Comparison of ENCODE assay signal across 9 mouse cellular contexts in genomic region chr9:108452911-108453310, GRCm38 (mm10). TPM values are rescaled to one million over a fixed set of nuclear protein-coding genes. Genes with fewer than 3 reads are reported as not detected.
A peak's percentile ranks its signal among the peaks of the same experiment; 100 is the strongest.
DNase-seq lines count a peak whose midpoint lies in the region; ATAC-seq lines count a peak whose summit lies in the region.
"Had no signal": no experiment of that assay in that cellular context is flagged by ENCODE, and none has a peak within 500 bp of the region (broad histone marks: within the 10 kb centered on the region; RNA-seq: fewer than 3 reads in every experiment).

No protein-coding gene starts in this region.

- intact Hi-C loops in left cerebral cortex, postnatal 25 days (cut with DNase I), result loop anchor here (2.0 kb wide), 1 partner anchor 52 kb away; no protein-coding TSS in a partner anchor

- H3K27ac ChIP-seq in heart, embryonic 15.5 days, result peak overlapping the region; percentile 94
- H3K27ac ChIP-seq in embryonic facial prominence, embryonic 12.5 days, result peak overlapping the region; percentile 84
- H3K27ac ChIP-seq in intestine, embryonic 14.5 days (ENCODE audit: low read depth), result peak overlapping the region; percentile 92
- peak overlapping the region; percentile 87 for H3K27ac ChIP-seq in midbrain, embryonic 15.5 days

- peak overlapping the region; percentile 74 for H3K9ac ChIP-seq in heart, embryonic 15.5 days
- H3K9ac ChIP-seq in embryonic facial prominence, embryonic 12.5 days, result peak overlapping the region; percentile 59
- H3K9ac ChIP-seq in intestine, embryonic 14.5 days (ENCODE audit: low read length), result peak overlapping the region; percentile 60
- peak overlapping the region; percentile 72 for H3K9ac ChIP-seq in midbrain, embryonic 15.5 days

- H3K4me1 ChIP-seq in heart, embryonic 15.5 days (replicated peaks), result peaks cover 47% of the 10 kb centered on the region
- peaks cover 38% of the 10 kb centered on the region for H3K4me1 ChIP-seq in embryonic facial prominence, embryonic 12.5 days
- peaks cover 34% of the 10 kb centered on the region for H3K4me1 ChIP-seq in intestine, embryonic 14.5 days (replicated peaks; ENCODE audit: control insufficient read depth, insufficient read depth, low read length)
- H3K4me1 ChIP-seq in midbrain, embryonic 15.5 days, result peaks cover 50% of the 10 kb centered on the region

- ATAC-seq in heart, embryonic 15.5 days (replicated peaks; ENCODE audit: insufficient number of reproducible peaks, insufficient read depth, low FRiP score, low read depth), result no peak
- ATAC-seq in embryonic facial prominence, embryonic 12.5 days (ENCODE audit: insufficient number of reproducible peaks, insufficient read depth, low FRiP score, low TSS enrichment), result no peak
- ATAC-seq in intestine, embryonic 14.5 days (replicated peaks; ENCODE audit: low FRiP score, low TSS enrichment, low read depth), result peak; percentile 38
- ATAC-seq in midbrain, embryonic 15.5 days (replicated peaks), result peak; percentile 22

- H3K4me3 ChIP-seq in heart, embryonic 15.5 days, result peak overlapping the region; percentile 70
- peak overlapping the region; percentile 53 for H3K4me3 ChIP-seq in embryonic facial prominence, embryonic 12.5 days
- H3K4me3 ChIP-seq in intestine, embryonic 14.5 days (ENCODE audit: low read depth, low read length), result peak overlapping the region; percentile 59
- peak overlapping the region; percentile 68 for H3K4me3 ChIP-seq in midbrain, embryonic 15.5 days

- no peaks in the 10 kb centered on the region for H3K9me3 ChIP-seq in heart, embryonic 15.5 days (replicated peaks)
- H3K9me3 ChIP-seq in embryonic facial prominence, embryonic 12.5 days, result no peaks in the 10 kb centered on the region
- no peaks in the 10 kb centered on the region for H3K9me3 ChIP-seq in intestine, embryonic 14.5 days (ENCODE audit: control insufficient read depth, low read length)
- no peaks in the 10 kb centered on the region for H3K9me3 ChIP-seq in midbrain, embryonic 15.5 days

- no peaks in the 10 kb centered on the region for H3K27me3 ChIP-seq in heart, embryonic 15.5 days
- no peaks in the 10 kb centered on the region for H3K27me3 ChIP-seq in embryonic facial prominence, embryonic 12.5 days
- H3K27me3 ChIP-seq in intestine, embryonic 14.5 days (replicated peaks; ENCODE audit: control insufficient read depth, insufficient read depth, low read length), result no peaks in the 10 kb centered on the region
- no peaks in the 10 kb centered on the region for H3K27me3 ChIP-seq in midbrain, embryonic 15.5 days (replicated peaks)

- DNase-seq in heart, adult 9 months (ENCODE audit: low spot score in 2 of 2), result no peak
- no peak for DNase-seq in intestine, embryonic 14.5 days (ENCODE audit: low spot score)
- DNase-seq in Muller cell, postnatal 12 days (ENCODE audit: inconsistent ontology term), result no peak
- no peak for DNase-seq in left cerebral cortex, postnatal 25 days (ENCODE audit: low spot score in 2 of 2)
- DNase-seq in adrenal gland, postnatal 4 days (ENCODE audit: low spot score in 2 of 2), result no peak

- WGBS in heart, embryonic 15.5 days, result 33% methylated on average over 6 of the region's 6 CpGs
- WGBS in embryonic facial prominence, embryonic 12.5 days, result 33% methylated on average over 6 of the region's 6 CpGs
- 28% methylated on average over 6 of the region's 6 CpGs for WGBS in intestine, embryonic 14.5 days
- WGBS in midbrain, embryonic 15.5 days, result 38% methylated on average over 6 of the region's 6 CpGs

- H3K4me2 ChIP-seq in heart, embryonic 15.5 days, result peak overlapping the region; percentile 94
- H3K4me2 ChIP-seq in embryonic facial prominence, embryonic 12.5 days (replicated peaks), result peak overlapping the region; percentile 65
- peak overlapping the region; percentile 89 for H3K4me2 ChIP-seq in intestine, embryonic 14.5 days (ENCODE audit: low read length)
- peak overlapping the region; percentile 73 for H3K4me2 ChIP-seq in midbrain, embryonic 15.5 days

- H3K36me3 ChIP-seq in heart, embryonic 15.5 days, result peaks cover 8% of the 10 kb centered on the region
- peaks cover 9% of the 10 kb centered on the region for H3K36me3 ChIP-seq in embryonic facial prominence, embryonic 12.5 days
- peaks cover 9% of the 10 kb centered on the region for H3K36me3 ChIP-seq in intestine, embryonic 14.5 days (ENCODE audit: control insufficient read depth, insufficient read depth, low read length)
- peaks cover 4% of the 10 kb centered on the region; the same call in 1 of the 2 replicates for H3K36me3 ChIP-seq in midbrain, embryonic 15.5 days (replicated peaks)

RNA-seq across cellular contexts. Expression of gene Ccdc71, which starts 7.4 kb away (rescaled TPM):
- polyA plus RNA-seq in heart, embryonic 15.5 days (2015; fragmentation: Nextera tagmentation; extraction: Ambion mirVana), result 32.2 and 42.1 TPM in 2 replicates
- polyA plus RNA-seq in embryonic facial prominence, embryonic 12.5 days (2016; fragmentation: Nextera tagmentation; extraction: Ambion mirVana), result 53.1 and 58.3 TPM in 2 replicates
- 43.9 and 49.7 TPM in 2 replicates for polyA plus RNA-seq in intestine, embryonic 14.5 days (2014; fragmentation: Nextera tagmentation; extraction: Ambion mirVana)
- polyA plus RNA-seq in midbrain, embryonic 15.5 days (2015; fragmentation: Nextera tagmentation; extraction: Ambion mirVana), result 70.2 and 71.4 TPM in 2 replicates
- total RNA-seq in left cerebral cortex, postnatal 25 days (2021), result 10 to 100 TPM; 40.3 to 42.2 TPM
- total RNA-seq in adrenal gland, postnatal 4 days (2021), result 10 to 100 TPM; 47.1 to 59.1 TPM

RNA-seq across cellular contexts. Expression of gene Klhdc8b, which starts 8.5 kb away (rescaled TPM):
- 95.7 and 103 TPM in 2 replicates for polyA plus RNA-seq in heart, embryonic 15.5 days (2015; fragmentation: Nextera tagmentation; extraction: Ambion mirVana)
- polyA plus RNA-seq in embryonic facial prominence, embryonic 12.5 days (2016; fragmentation: Nextera tagmentation; extraction: Ambion mirVana), result 44.5 and 46.0 TPM in 2 replicates
- 59.9 and 60.7 TPM in 2 replicates for polyA plus RNA-seq in intestine, embryonic 14.5 days (2014; fragmentation: Nextera tagmentation; extraction: Ambion mirVana)
- polyA plus RNA-seq in midbrain, embryonic 15.5 days (2015; fragmentation: Nextera tagmentation; extraction: Ambion mirVana), result 82.8 and 87.3 TPM in 2 replicates
- 10 to 100 TPM; 30.3 to 36.7 TPM for total RNA-seq in left cerebral cortex, postnatal 25 days (2021)
- total RNA-seq in adrenal gland, postnatal 4 days (2021), result 10 to 100 TPM; 55.1 to 58.2 TPM

RNA-seq across cellular contexts. Expression of gene BC048562, which starts 16.6 kb away (rescaled TPM):
- not detected in 2 replicates for polyA plus RNA-seq in heart, embryonic 15.5 days (2015; fragmentation: Nextera tagmentation; extraction: Ambion mirVana)
- polyA plus RNA-seq in embryonic facial prominence, embryonic 12.5 days (2016; fragmentation: Nextera tagmentation; extraction: Ambion mirVana), result not detected in 2 replicates
- not detected in 2 replicates for polyA plus RNA-seq in intestine, embryonic 14.5 days (2014; fragmentation: Nextera tagmentation; extraction: Ambion mirVana)
- not detected in 2 replicates for polyA plus RNA-seq in midbrain, embryonic 15.5 days (2015; fragmentation: Nextera tagmentation; extraction: Ambion mirVana)
- not detected for total RNA-seq in left cerebral cortex, postnatal 25 days (2021)
- not detected for total RNA-seq in adrenal gland, postnatal 4 days (2021)
- total RNA-seq: left cerebral cortex, adult 18-20 months had no signal

RNA-seq across cellular contexts. Expression of gene Ccdc36, which starts 24.6 kb away (rescaled TPM):
- 0.84 and 1.1 TPM in 2 replicates for polyA plus RNA-seq in heart, embryonic 15.5 days (2015; fragmentation: Nextera tagmentation; extraction: Ambion mirVana)
- 1.4 and 2.0 TPM in 2 replicates for polyA plus RNA-seq in embryonic facial prominence, embryonic 12.5 days (2016; fragmentation: Nextera tagmentation; extraction: Ambion mirVana)
- polyA plus RNA-seq in intestine, embryonic 14.5 days (2014; fragmentation: Nextera tagmentation; extraction: Ambion mirVana), result 1.5 and 1.7 TPM in 2 replicates
- polyA plus RNA-seq in midbrain, embryonic 15.5 days (2015; fragmentation: Nextera tagmentation; extraction: Ambion mirVana), result 1.7 and 1.8 TPM in 2 replicates
- total RNA-seq in left cerebral cortex, postnatal 25 days (2021), result under 1 TPM; 0.32 TPM
- total RNA-seq in adrenal gland, postnatal 4 days (2021), result under 1 TPM; 0.25 to 0.28 TPM

RNA-seq across cellular contexts. Expression of gene Lamb2, which starts 26.6 kb away (rescaled TPM):
- 55.5 and 64.2 TPM in 2 replicates for polyA plus RNA-seq in heart, embryonic 15.5 days (2015; fragmentation: Nextera tagmentation; extraction: Ambion mirVana)
- 51.3 and 58.5 TPM in 2 replicates for polyA plus RNA-seq in embryonic facial prominence, embryonic 12.5 days (2016; fragmentation: Nextera tagmentation; extraction: Ambion mirVana)
- polyA plus RNA-seq in intestine, embryonic 14.5 days (2014; fragmentation: Nextera tagmentation; extraction: Ambion mirVana), result 32.3 and 33.7 TPM in 2 replicates
- 19.1 and 22.7 TPM in 2 replicates for polyA plus RNA-seq in midbrain, embryonic 15.5 days (2015; fragmentation: Nextera tagmentation; extraction: Ambion mirVana)
- total RNA-seq in left cerebral cortex, postnatal 25 days (2021), result 10 to 100 TPM; 30.6 to 31.9 TPM
- 100 to 1,000 TPM; 136 to 153 TPM for total RNA-seq in adrenal gland, postnatal 4 days (2021)

Comparison
In these comparisons a context has a peak if more than half of its experiments do, and no peak if none do; other contexts are left out.
1. ATAC-seq: peak in intestine, embryonic 14.5 days (single experiment) and midbrain, embryonic 15.5 days (single experiment); none in heart, embryonic 15.5 days (single experiment) and embryonic facial prominence, embryonic 12.5 days (single experiment).
2. Peak in every context shown above with its lines, with median percentiles within 50 percentile points of each other: H3K27ac ChIP-seq, H3K4me2 ChIP-seq, H3K4me3 ChIP-seq and H3K9ac ChIP-seq.